Mouse (Mus musculus): ENCODE measurements around the gene Paqr8.

DNA sequence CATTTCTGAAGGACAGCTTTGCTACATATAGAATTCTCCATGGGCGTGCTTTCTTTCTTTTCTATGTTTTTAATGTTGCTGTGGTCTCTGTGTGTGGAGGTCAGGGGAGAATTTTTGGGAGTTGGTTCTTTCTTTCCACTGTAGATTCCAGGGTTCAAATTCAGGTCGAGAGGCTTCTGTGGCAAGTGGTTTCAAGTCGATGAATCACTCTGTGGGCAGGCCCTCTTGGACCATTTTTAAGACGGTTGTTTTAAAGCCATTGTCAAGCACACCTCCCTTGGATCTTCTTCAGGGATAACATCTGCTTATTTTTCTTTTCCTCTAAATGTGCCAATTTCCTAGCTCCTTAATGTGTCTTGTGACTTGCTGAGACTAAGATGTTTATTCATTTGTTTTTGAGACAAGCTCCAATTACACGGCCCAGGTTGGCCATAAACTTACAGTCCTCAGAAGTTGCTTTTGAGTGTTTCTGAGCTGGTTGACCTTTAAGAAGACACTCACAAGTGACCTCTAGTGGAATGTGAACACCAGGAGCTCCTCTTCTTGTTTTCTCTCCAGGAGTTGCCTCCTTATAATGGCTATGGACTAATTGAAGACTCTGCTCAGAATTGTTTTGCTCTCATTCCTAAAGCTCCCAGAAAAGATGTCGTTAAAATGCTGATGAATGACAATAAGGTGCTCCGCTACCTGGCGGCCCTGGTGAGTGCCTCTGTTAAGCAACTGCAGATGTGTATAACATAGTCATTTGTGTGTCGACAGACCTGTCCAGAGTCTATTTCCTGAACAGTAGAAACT lies 84.1 kb downstream of the Paqr8 start:
- TF ChIP-seq CTCF (IDR thresholded peaks at IDR 0.05; ENCODE audit: borderline replicate concordance, insufficient read depth, low read length) (no peak), POLR2A (IDR thresholded peaks at IDR 0.05; ENCODE audit: low read depth, low read length) (no peak)

Data from embryonic fibroblast, embryonic 13.5 days (primary cell).